Mouse (Mus musculus): ENCODE results near the gene Rps6ka3. TPM values are rescaled to one million over a fixed set of nuclear protein-coding genes. Genes with fewer than 3 reads are reported as not detected.

Rps6ka3 gene
- polyA plus RNA-seq, 2 experiments, result 2.1 to 5.3 TPM

- Histone ChIP-seq H3K36me3 (replicated peaks; ENCODE audit: control insufficient read depth, insufficient read depth, low read depth) (no peaks in the 10 kb centered on the region), H3K9ac (replicated peaks) (peak overlapping the region; percentile 45), H3K4me3 (ENCODE audit: insufficient read depth in 1 of 2, low read depth in 2 of 2, low read length in 2 of 2) (peak overlapping the region; percentile 58 to 64), H3K27ac (peak overlapping the region; percentile 45; the same call in 1 of the 2 replicates), H3K9me3 (ENCODE audit: control insufficient read depth, low read length) (no peaks in the 10 kb centered on the region), H3K27me3 (ENCODE audit: control insufficient read depth, insufficient read depth, low read length) (no peaks in the 10 kb centered on the region), H3K4me2 (ENCODE audit: low read depth) (peak overlapping the region; percentile 62), H3K4me1 (replicated peaks; ENCODE audit: control insufficient read depth in 2 of 2, insufficient read depth in 2 of 2, low read length in 1 of 2) (no peaks in the 10 kb centered on the region)
- DNase-seq (ENCODE audit: low read depth in 3 of 3, low spot score in 3 of 3) (no peak), ATAC-seq (ENCODE audit: insufficient read depth) (peak; percentile 16; the same call in 1 of the 2 replicates)
- no peak for TF ChIP-seq CTCF (IDR thresholded peaks at IDR 0.05; ENCODE audit: low read depth)
- no peak for TF ChIP-seq EP300 (IDR thresholded peaks at IDR 0.05; ENCODE audit: low read depth)
- WGBS (ENCODE audit: insufficient replicate concordance), result 14% methylated on average over 25 of the region's 27 CpGs
These were observed 44.1 kb downstream of the Rps6ka3 start for GRCm38 (mm10) chrX:159254001-159254884.

DNA sequence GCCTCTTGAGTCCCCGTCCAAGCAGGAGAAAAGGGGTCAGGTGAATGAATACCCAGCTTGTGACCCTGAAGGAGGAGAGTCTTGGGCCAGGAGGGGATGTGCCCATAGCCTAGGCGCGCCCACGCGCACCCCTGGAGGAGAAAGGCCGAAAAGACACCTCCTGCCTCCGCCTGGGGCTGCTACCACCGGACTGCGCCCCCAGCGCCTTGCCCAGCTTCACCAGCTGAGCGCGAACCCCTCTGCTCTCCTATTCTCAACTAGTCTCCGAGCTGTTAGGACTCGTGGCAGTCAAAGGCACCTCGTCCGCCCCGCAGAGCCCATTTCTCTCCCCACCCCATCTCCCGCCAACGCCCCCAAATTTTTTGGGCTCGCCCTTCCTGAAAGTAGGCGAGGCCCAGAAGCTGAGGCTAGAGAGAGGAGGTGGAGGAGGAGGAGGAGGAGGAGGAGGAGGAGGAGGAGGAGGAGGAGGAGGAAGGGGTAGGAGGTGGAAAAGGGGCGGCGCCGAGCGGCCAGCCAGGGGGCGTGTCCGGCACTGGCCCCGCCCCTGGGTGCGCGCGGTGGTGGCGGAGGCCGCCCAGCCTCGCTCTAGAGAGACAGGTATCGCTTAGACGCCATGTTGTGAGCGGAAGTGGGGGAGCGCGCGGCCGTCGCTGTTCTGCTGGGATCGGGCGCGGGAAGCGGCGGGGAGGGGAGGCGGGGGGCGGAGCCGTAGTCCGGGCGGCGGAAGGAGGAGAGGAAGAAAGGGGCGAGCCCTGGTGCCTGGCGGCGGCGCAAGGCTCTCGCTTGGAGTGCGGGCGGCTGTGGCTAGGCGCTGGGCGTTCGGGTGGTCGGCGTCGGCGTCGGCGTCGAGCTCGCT lies 45.2 kb downstream of the Rps6ka3 start:
- peak overlapping the region; percentile 80 for H3K9ac ChIP-seq (replicated peaks)
- H3K4me3 ChIP-seq (ENCODE audit: insufficient read depth in 1 of 2, low read depth in 2 of 2, low read length in 2 of 2), result peak overlapping the region; percentile 71 to 82
- H3K4me1 ChIP-seq (replicated peaks; ENCODE audit: control insufficient read depth in 2 of 2, insufficient read depth in 2 of 2, low read length in 1 of 2), result no peaks in the 10 kb centered on the region
- DNase-seq (ENCODE audit: low read depth in 3 of 3, low spot score in 3 of 3), result peak; percentile 73 to 78 (median 77)
- peak; percentile 95 for ATAC-seq (ENCODE audit: insufficient read depth)
- 14% methylated on average over 54 of the region's 71 CpGs for WGBS (ENCODE audit: insufficient replicate concordance)
- peak overlapping the region; percentile 80 for H3K4me2 ChIP-seq (ENCODE audit: low read depth)
- H3K9me3 ChIP-seq (ENCODE audit: control insufficient read depth, low read length), result no peaks in the 10 kb centered on the region
- no peaks in the 10 kb centered on the region for H3K27me3 ChIP-seq (ENCODE audit: control insufficient read depth, insufficient read depth, low read length)
- no peaks in the 10 kb centered on the region for H3K36me3 ChIP-seq (replicated peaks; ENCODE audit: control insufficient read depth, insufficient read depth, low read depth)
- H3K27ac ChIP-seq, result peak overlapping the region; percentile 45
- TF ChIP-seq CTCF (IDR thresholded peaks at IDR 0.05; ENCODE audit: low read depth) (peak; percentile 41), EP300 (IDR thresholded peaks at IDR 0.05; ENCODE audit: low read depth) (no peak)

- peak overlapping the region; percentile 41; the same call in 1 of the 2 replicates for H3K27ac ChIP-seq
- TF ChIP-seq EP300 (IDR thresholded peaks at IDR 0.05; ENCODE audit: low read depth), result no peak
- TF ChIP-seq CTCF (IDR thresholded peaks at IDR 0.05; ENCODE audit: low read depth), result no peak
- DNase-seq (ENCODE audit: low read depth in 3 of 3, low spot score in 3 of 3), result no peak
- 7% methylated on average over 51 of the region's 57 CpGs for WGBS (ENCODE audit: insufficient replicate concordance)
- H3K4me1 ChIP-seq (replicated peaks; ENCODE audit: control insufficient read depth in 2 of 2, insufficient read depth in 2 of 2, low read length in 1 of 2), result no peaks in the 10 kb centered on the region
- H3K36me3 ChIP-seq (replicated peaks; ENCODE audit: control insufficient read depth, insufficient read depth, low read depth), result no peaks in the 10 kb centered on the region
- no peaks in the 10 kb centered on the region for H3K9me3 ChIP-seq (ENCODE audit: control insufficient read depth, low read length)
- peak overlapping the region; percentile 80 for H3K4me2 ChIP-seq (ENCODE audit: low read depth)
- H3K9ac ChIP-seq (replicated peaks), result peak overlapping the region; percentile 80
- no peaks in the 10 kb centered on the region for H3K27me3 ChIP-seq (ENCODE audit: control insufficient read depth, insufficient read depth, low read length)
- no peak for ATAC-seq (ENCODE audit: insufficient read depth)
- H3K4me3 ChIP-seq (ENCODE audit: insufficient read depth in 1 of 2, low read depth in 2 of 2, low read length in 2 of 2), result peak overlapping the region; percentile 71 to 82
These were observed 46.1 kb downstream of the Rps6ka3 start for GRCm38 (mm10) chrX:159256040-159256852.

DNA sequence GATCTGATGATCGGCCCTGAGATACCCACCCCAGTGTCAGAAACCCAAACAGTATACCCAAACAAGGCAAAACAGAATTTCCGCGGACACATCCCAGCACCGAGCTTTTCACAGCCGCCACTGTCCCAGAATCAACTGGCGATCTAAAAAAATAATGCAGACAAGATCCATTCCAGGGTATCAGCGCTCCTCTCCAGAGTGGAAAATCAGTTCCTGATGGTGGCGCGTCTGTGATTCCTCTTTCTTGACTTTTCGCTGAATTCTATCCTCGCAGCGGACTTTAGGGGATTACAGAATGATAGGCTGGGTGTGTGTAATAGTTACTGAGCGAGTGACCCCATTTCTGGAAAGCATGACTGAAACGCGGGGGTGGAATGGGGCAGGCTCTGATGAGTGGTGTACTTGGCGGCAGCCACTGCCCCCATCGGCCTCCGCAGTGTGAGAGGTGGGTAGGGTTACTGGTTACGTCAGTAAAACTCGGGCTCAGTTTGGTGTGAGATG lies 46.9 kb downstream of the Rps6ka3 start:
- no peaks in the 10 kb centered on the region for H3K9me3 ChIP-seq (ENCODE audit: control insufficient read depth, low read length)
- H3K4me2 ChIP-seq (ENCODE audit: low read depth), result peak overlapping the region; percentile 80
- H3K4me1 ChIP-seq (replicated peaks; ENCODE audit: control insufficient read depth in 2 of 2, insufficient read depth in 2 of 2, low read length in 1 of 2), result no peaks in the 10 kb centered on the region
- DNase-seq (ENCODE audit: low read depth in 3 of 3, low spot score in 3 of 3) (no peak), ATAC-seq (ENCODE audit: insufficient read depth) (no peak)
- H3K9ac ChIP-seq (replicated peaks), result peak overlapping the region; percentile 80
- H3K27me3 ChIP-seq (ENCODE audit: control insufficient read depth, insufficient read depth, low read length), result no peaks in the 10 kb centered on the region
- TF ChIP-seq CTCF (IDR thresholded peaks at IDR 0.05; ENCODE audit: low read depth) (no peak), EP300 (IDR thresholded peaks at IDR 0.05; ENCODE audit: low read depth) (no peak)
- H3K36me3 ChIP-seq (replicated peaks; ENCODE audit: control insufficient read depth, insufficient read depth, low read depth), result no peaks in the 10 kb centered on the region
- WGBS (ENCODE audit: insufficient replicate concordance), result 7% methylated on average over 20 of the region's 20 CpGs
- H3K27ac ChIP-seq, result no peak overlapping the region
- H3K4me3 ChIP-seq (ENCODE audit: insufficient read depth in 1 of 2, low read depth in 2 of 2, low read length in 2 of 2), result peak overlapping the region; percentile 71 to 82
